Mouse (Mus musculus) v-Abl transformed pro-B cells (cell line): ENCODE results near the gene Tpbpb.
"Not testable (repeated sequence)": the region's sequence is repeated elsewhere in the genome, so short reads cannot be mapped to it uniquely, and the experiment has no call there.

Source experiments
- in situ Hi-C, 2 experiments: fragments of 400-800 bp; cut with MboI; formaldehyde crosslinking; loops; one replicate each; pipeline ENCODE4 v1.15.1; 2025; ENCODE audit not compliant: unreplicated experiment in 2 of 2

The Tpbpb gene

GRCm38 (mm10) chr13:60904780-60905179, at the start of gene Tpbpb:
Tpbpb (minus strand) TSS chr13:60904880.
- in situ Hi-C loops = not testable (repeated sequence)

GRCm38 (mm10) chr13:60941884-60942283, 37.2 kb upstream of the Tpbpb start, which contains the start of gene Tpbpa:
Tpbpa (minus strand) TSS chr13:60941984.
- in situ Hi-C loops = not testable (repeated sequence)

DNA sequence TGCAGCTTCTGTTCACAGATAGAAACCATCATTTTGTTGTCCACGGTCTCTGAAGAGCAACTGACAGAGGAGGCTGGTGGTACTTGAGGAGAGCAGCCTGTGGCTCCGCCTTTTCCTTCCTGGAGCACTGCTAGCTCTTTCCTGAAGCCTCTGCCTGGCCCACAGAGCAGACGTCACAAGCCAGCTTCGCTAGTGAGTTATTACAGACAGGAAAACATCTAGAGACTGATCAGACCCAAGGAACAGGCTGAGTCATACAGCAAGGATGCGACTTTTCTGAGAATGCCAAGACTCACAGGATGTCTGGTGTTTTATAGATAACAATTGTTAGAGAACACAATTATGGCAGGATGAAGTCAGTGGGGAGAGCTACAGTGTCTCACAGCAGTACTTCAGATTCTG, 31.8 kb upstream of the Tpbpb start, which contains the start of the genes Gm49391 and Ctla2a:
Gene Gm49391 (minus strand): TSS at position 72 of the 402 bp plus-strand sequence.
Gene Ctla2a (minus strand): TSS at position 126 of the 402 bp plus-strand sequence.
- in situ Hi-C loops = no loop called here

DNA sequence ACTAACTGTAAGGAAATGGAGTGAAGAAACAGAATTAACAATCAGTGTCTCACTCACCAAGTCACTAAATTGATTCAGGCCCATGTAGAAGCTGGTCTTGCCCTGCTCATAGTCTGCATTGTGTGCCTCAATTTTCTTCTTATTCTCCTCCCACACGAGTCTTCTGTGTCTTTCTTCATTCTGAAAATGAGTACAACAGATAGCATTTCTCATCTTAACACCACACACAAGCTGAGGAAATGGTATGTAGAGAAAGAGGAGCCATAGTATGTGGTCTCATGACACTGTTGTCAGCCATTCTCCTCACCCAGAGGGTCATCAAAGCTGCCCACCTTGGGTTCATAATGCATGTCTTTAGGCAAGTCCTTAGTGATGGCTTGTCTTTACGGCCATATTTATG, 30.8 kb upstream of the Tpbpb start, which contains the start of gene Gm49393:
Gene Gm49393 (minus strand): TSS at position 101 of the 400 bp plus-strand sequence.
- in situ Hi-C loops = not testable (repeated sequence)

DNA sequence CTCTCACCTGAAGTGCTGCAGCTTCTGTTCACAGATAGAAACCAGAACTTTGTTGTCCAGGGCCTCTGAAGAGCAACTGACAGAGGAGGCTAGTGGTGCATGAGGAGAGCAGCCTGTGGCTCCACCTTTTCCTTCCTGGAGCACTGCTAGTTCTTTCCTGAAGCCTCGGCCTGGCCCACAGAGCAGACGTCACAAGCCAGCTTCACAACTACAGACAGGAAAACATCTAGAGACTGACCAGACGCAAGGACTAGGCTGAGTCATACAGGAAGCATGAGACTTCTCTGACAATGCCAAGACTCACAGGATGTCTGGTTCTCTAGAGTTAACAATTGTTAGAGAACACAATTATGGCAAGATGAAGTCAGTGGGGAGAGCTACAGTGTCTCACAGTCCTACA, 7.4 kb downstream of the Tpbpb start, which contains the start of gene Ctla2b:
Gene Ctla2b (minus strand): TSS at position 120 of the 400 bp plus-strand sequence.
- in situ Hi-C loops = no loop called here

- in situ Hi-C loops = not testable (repeated sequence)
Observed at GRCm38 (mm10) chr13:60896794-60897193, 7.9 kb downstream of the Tpbpb start, which contains the start of gene Gm49392. Gm49392 (minus strand) TSS chr13:60896894.

GRCm38 (mm10) chr13:60895406-60896160, 9.1 kb downstream of the Tpbpb start:
- in situ Hi-C loops = no loop called here

DNA sequence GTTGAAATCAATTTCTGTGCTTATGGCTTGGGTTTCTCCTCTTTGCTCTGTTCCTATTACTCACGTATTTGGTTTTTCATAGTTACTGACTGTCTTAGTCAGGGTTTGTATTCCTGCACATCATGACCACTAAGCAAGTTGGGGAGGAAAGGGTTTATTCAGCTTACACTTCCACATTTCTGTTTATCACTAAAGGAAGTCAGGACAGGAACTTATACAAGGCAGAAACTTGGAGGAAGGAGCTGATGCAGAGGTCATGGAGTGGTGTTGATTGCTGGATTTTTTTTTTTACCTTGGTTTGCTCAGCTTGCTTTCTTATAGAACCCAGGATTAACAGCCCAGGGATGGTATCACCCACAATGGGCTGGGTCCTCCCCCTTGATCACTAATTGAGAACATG, 12.4 kb downstream of the Tpbpb start:
- in situ Hi-C loops = no loop called here

GRCm38 (mm10) chr13:60864281-60864680, 40.4 kb downstream of the Tpbpb start, which contains the start of gene 4930486L24Rik:
4930486L24Rik (minus strand) TSS chr13:60864475.
- in situ Hi-C loops = no loop called here
